Mouse (Mus musculus): ENCODE results near the gene Fbxw10. TPM values are rescaled to one million over a fixed set of nuclear protein-coding genes. Genes with fewer than 3 reads are reported as not detected.

Gene Fbxw10
- polyA plus RNA-seq, 1 experiment from 2014 or later: 0.81 TPM

DNA sequence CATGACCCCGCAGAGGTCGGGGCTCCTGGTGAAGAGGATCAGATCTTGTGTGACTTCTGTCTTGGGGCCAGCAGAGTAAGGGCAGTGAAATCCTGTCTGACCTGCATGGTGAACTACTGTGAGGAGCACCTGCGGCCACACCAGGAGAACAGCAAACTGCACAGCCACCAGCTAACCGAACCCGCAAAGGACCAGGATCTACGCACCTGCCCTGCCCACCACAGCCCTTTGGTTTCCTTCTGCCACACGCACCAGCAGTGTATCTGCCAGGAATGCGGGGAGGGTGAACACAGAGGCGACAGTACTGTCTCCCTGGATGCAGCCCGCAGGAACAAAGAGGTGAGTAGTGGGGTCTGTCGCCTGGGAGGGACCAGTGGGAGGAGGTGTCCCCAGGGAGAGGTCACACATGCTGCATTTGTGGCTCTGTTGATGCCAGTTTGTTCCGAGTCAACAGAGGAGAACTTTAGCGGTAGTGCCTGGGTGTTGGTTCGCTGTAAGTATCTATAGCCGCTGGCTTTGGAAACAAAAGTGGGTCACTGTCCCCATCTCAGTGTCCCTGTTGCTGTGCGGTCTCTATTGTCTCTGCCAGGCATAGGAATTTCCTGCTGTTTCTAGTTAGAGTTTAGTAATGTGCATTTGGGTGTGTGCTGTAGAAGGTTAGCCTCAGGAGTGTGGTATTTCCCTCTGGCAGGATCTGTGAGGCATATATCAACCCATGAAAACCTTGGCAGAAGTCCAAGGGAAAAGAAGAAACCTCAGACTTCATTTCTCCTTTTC, 26.0 kb upstream of the Fbxw10 start:
- DNase-seq (ENCODE audit: low spot score): peak; percentile 33
- Histone ChIP-seq H3K27ac (replicated peaks) (peak overlapping the region; percentile 77), H3K36me3 (replicated peaks) (no peaks in the 10 kb centered on the region), H3K9me3 (no peaks in the 10 kb centered on the region), H3K27me3 (replicated peaks; ENCODE audit: low read depth, poor library complexity, severe bottlenecking) (0 out of 2 replicates have a peak, but pooled peaks cover 18% of the 10 kb centered on the region), H3K4me1 (peaks cover 24% of the 10 kb centered on the region), H3K4me3 (peak overlapping the region; percentile 55)
- 20% methylated on average over 16 of the region's 16 CpGs for WGBS

DNA sequence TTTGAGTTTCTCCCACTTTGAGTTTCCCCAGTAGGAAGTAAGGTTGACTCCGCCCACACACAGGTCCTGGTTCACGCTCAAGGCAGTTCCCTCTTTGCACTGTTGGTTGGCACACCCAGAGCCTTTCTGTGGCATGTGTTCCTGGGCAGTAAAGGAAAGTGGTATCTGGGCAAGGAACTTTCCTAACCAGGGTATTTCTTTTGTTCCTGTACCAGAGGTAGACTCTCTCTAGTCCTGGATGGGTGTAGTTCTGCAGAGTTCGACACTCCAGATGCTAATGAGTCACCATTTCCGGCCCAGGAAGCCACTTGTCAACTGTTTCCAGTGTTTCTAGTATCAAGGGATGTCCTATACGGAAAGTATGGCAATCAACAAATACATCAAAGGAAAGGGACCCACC, 25.0 kb upstream of the Fbxw10 start:
- Histone ChIP-seq H3K4me1 (peaks cover 24% of the 10 kb centered on the region), H3K27ac (replicated peaks) (no peak overlapping the region), H3K4me3 (0 out of 2 replicates have a peak overlapping the region, but pooled peaks have one; percentile 5), H3K36me3 (replicated peaks) (no peaks in the 10 kb centered on the region), H3K27me3 (replicated peaks; ENCODE audit: low read depth, poor library complexity, severe bottlenecking) (0 out of 2 replicates have a peak, but pooled peaks cover 18% of the 10 kb centered on the region), H3K9me3 (no peaks in the 10 kb centered on the region)
- no peak for DNase-seq (ENCODE audit: low spot score)
- WGBS: 67% methylated on average over 5 of the region's 5 CpGs

DNA sequence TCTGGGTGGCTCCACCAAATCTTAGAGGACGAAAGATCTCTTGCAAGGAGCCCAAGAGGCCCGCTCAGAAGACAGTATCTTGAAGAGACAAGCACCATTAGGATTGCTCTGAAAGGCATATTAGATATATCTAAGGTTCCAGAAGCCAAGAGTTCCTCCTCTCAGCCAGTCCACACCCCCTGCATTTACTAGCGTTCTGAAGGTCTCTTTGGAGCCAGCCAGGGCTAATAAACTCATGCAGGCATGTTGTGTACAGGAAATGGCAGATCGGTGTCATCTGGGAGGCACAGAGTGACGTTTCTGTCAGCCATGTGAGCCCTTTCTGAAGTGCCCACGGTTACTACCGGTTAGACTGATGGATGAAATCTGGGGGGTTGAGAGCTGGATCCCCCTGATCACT, 22.7 kb upstream of the Fbxw10 start:
- peaks cover 24% of the 10 kb centered on the region for H3K4me1 ChIP-seq
- H3K9me3 ChIP-seq: no peaks in the 10 kb centered on the region
- no peaks in the 10 kb centered on the region for H3K36me3 ChIP-seq (replicated peaks)
- H3K27ac ChIP-seq (replicated peaks): no peak overlapping the region
- 74% methylated on average over 7 of the region's 7 CpGs for WGBS
- H3K27me3 ChIP-seq (replicated peaks; ENCODE audit: low read depth, poor library complexity, severe bottlenecking): 0 out of 2 replicates have a peak, but pooled peaks cover 8% of the 10 kb centered on the region
- no peak overlapping the region for H3K4me3 ChIP-seq
- no peak for DNase-seq (ENCODE audit: low spot score)

DNA sequence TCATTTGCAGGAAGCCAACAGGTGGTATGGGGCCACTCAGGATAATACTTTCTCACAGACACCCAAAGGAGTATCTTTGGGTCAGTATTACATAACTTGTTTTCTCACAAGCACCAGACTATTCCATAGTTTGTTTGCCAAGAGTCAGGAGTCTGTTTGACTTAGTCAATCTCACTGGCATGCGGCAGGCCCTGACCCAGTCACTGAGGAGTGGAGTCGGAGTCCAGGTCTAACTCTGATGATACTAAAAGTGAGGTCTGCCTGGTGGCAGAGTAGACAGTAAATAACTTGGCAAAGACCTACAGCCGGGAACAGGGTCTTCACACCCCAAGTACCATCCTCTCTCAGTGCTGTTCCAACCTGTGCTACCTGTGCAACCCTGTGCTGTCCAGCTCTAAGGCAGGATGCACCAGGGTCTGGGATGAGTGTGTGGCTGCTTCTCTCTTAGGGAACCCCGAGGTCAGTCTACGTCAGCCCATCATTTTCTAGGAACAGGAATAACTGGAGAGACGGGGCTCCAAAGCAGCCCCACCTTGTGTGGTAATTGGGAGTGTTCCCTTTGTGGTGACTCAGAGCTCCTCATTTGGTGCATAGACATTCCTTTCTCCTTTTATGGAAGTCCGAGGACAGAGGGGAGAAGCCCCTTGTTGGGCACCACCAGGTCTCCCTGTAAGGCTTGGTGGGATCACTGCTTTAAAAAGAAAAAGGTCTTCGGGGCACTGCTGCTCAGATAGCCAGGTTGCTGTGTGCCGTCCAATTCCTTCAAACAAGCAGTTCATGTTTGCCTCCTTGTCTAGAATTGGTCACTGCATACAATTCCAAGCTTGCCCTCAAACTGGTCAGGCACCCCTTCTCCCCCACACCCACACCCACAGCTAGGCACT, 21.4 kb upstream of the Fbxw10 start:
- Histone ChIP-seq H3K4me1 (peaks cover 11% of the 10 kb centered on the region), H3K36me3 (replicated peaks) (no peaks in the 10 kb centered on the region), H3K9me3 (no peaks in the 10 kb centered on the region), H3K27me3 (replicated peaks; ENCODE audit: low read depth, poor library complexity, severe bottlenecking) (0 out of 2 replicates have a peak, but pooled peaks cover 5% of the 10 kb centered on the region), H3K27ac (replicated peaks) (no peak overlapping the region), H3K4me3 (no peak overlapping the region)
- WGBS: 81% methylated on average over 9 of the region's 9 CpGs
- DNase-seq (ENCODE audit: low spot score): no peak

DNA sequence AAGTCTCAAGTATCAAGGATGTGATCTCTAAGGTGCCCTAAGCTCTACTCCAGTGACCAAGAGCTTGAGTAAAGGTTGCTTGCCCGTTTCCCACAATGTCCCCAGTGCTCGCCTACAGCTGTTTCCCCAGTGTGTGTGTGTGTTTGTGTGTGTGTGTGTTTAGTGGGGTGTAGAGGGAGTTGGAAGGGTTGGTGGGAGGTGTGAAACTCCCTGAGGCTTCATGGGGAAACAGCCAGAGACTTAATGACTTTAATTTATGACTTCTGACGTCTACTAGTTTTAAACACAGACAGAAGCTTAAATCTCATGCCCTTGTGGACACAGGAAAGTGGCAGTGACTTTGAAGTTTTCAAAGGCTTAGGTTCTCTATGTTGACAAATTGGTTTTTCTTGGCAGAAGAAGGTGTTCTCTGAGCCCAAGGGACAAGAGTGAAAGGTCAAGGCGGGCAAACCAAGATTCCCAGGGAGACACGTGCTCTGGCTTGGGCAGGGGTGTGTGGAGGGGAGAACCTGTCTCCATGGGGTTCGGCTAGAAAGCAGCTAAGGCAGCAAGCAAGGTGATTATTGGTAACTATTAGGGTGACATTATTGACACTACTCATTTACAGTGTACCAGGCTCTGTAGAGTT, 20.6 kb upstream of the Fbxw10 start:
- Histone ChIP-seq H3K4me3 (no peak overlapping the region), H3K27me3 (replicated peaks; ENCODE audit: low read depth, poor library complexity, severe bottlenecking) (no peaks in the 10 kb centered on the region), H3K36me3 (replicated peaks) (no peaks in the 10 kb centered on the region), H3K27ac (replicated peaks) (no peak overlapping the region), H3K4me1 (peaks cover 4% of the 10 kb centered on the region), H3K9me3 (no peaks in the 10 kb centered on the region)
- 74% methylated on average over 6 of the region's 6 CpGs for WGBS
- DNase-seq (ENCODE audit: low spot score): no peak

DNA sequence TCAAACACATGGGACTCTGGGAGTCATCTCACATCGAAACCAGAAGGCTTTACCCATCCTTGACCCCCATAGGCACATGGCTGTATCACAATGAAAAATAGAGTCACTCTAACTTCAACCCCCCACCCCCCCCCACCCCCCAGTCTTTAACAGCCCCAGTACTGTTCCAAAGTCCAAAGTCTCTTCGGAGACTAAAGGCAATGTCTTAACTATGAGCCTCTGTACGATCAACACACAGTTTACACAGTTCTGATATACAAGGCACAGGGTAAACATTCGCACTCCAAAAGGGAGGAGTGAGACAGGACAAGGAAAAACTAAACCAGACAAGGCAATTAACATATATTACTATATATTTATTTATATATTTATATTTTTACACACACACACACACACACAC, 19.7 kb upstream of the Fbxw10 start:
- Histone ChIP-seq H3K27ac (replicated peaks) (no peak overlapping the region), H3K27me3 (replicated peaks; ENCODE audit: low read depth, poor library complexity, severe bottlenecking) (no peaks in the 10 kb centered on the region), H3K4me3 (no peak overlapping the region), H3K9me3 (no peaks in the 10 kb centered on the region), H3K4me1 (no peaks in the 10 kb centered on the region), H3K36me3 (replicated peaks) (no peaks in the 10 kb centered on the region)
- 89% methylated on average over 4 of the region's 4 CpGs for WGBS
- no peak for DNase-seq (ENCODE audit: low spot score)

DNA sequence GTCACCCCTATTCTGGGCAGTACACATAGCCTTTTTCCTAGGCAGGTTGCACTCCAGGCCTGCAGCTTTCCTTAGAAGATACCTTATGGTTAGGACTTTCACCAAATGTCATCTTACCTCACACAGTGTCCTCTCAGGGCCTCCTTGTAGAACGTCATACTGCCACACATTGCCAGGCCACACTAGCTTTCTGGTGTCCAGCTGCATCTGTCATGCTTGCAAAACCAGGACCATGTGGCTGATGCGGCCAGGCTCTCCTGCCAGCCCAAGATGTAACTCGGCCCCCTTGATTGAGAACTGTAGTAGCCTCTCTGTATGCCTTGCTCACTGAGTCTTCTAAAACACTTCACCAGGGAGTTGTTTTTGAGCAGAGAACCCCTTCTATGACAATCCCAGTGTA, 19.0 kb upstream of the Fbxw10 start:
- no peak for DNase-seq (ENCODE audit: low spot score)
- H3K27ac ChIP-seq (replicated peaks): no peak overlapping the region
- no peaks in the 10 kb centered on the region for H3K4me1 ChIP-seq
- 82% methylated on average over 3 of the region's 3 CpGs for WGBS
- no peaks in the 10 kb centered on the region for H3K36me3 ChIP-seq (replicated peaks)
- H3K27me3 ChIP-seq (replicated peaks; ENCODE audit: low read depth, poor library complexity, severe bottlenecking): no peaks in the 10 kb centered on the region
- no peak overlapping the region for H3K4me3 ChIP-seq
- H3K9me3 ChIP-seq: no peaks in the 10 kb centered on the region

DNA sequence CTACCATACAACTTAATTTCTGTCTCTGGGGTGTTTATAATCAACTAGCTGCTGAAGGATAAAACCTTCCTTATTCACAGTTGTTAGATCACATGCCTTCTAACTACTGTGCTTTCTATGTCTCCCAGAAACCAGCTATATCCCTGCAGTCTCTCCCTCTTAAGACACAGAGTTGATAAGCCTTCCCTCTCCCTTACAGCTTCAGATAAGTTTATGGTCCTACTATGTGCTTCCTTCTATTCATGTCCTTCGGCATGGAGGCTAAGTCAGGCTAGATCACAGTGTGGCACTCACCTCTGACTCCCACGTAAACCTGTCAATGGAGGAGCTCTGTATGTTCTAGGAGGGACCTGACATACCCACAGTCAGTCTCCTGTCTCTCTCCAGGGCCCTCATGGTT, 16.5 kb upstream of the Fbxw10 start:
- WGBS: 88% methylated on average over 2 of the region's 2 CpGs
- H3K36me3 ChIP-seq (replicated peaks): no peaks in the 10 kb centered on the region

DNA sequence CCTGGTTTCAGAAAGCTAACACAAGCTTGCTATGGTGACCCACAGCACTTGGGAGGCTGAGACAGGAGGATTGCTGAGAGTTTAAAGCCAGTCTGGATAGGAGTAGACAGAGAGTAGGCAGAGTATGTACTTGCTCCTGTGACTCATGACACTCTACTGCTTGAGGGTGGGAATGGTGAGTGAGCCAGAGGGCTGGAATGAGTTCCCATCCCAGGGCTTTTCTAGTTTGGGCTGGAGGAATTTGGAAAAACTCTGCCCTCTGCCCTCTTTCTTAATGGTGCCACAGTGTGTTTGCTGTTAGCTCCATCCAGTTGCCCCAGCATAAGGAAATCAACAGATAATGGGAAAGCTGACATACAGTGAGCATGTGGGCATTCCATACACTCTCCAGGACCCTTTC, 15.0 kb upstream of the Fbxw10 start:
- H3K4me3 ChIP-seq: no peak overlapping the region
- no peaks in the 10 kb centered on the region for H3K4me1 ChIP-seq
- no peak overlapping the region for H3K27ac ChIP-seq (replicated peaks)
- no peaks in the 10 kb centered on the region for H3K36me3 ChIP-seq (replicated peaks)
- H3K27me3 ChIP-seq (replicated peaks; ENCODE audit: low read depth, poor library complexity, severe bottlenecking): no peaks in the 10 kb centered on the region
- no peaks in the 10 kb centered on the region for H3K9me3 ChIP-seq
- DNase-seq (ENCODE audit: low spot score): no peak

More for the DNA sequence above, 16.5 kb upstream of the Fbxw10 start:
- H3K4me3 ChIP-seq: no peak overlapping the region
- no peaks in the 10 kb centered on the region for H3K9me3 ChIP-seq
- H3K4me1 ChIP-seq: no peaks in the 10 kb centered on the region
- no peak overlapping the region for H3K27ac ChIP-seq (replicated peaks)
- DNase-seq (ENCODE audit: low spot score): no peak
- no peaks in the 10 kb centered on the region for H3K27me3 ChIP-seq (replicated peaks; ENCODE audit: low read depth, poor library complexity, severe bottlenecking)

DNA sequence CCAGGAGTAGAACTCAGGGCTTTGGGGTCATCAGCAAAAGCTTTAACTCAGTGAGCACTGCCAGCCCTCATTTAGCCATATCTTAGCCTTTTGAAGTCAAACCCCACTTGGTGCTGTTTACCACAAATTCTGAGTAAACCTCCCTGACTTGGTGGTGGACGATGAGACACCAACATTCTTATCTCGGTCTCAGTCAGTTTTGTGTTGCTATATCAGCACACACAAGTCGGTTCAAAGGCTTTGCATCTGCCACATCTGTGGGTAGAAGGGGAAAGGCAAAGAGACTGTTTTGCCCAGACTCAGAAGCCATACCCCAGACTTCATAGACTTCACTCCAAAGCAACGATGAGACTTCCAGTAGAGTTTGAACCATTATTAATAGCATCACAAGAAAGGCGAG, 2.3 kb upstream of the Fbxw10 start:
- Histone ChIP-seq H3K27ac (replicated peaks) (no peak overlapping the region), H3K36me3 (replicated peaks) (no peaks in the 10 kb centered on the region), H3K4me3 (no peak overlapping the region), H3K27me3 (replicated peaks; ENCODE audit: low read depth, poor library complexity, severe bottlenecking) (no peaks in the 10 kb centered on the region), H3K9me3 (no peaks in the 10 kb centered on the region), H3K4me1 (peaks cover 24% of the 10 kb centered on the region)
- 92% methylated on average over 5 of the region's 5 CpGs for WGBS
- DNase-seq (ENCODE audit: low spot score): no peak

DNA sequence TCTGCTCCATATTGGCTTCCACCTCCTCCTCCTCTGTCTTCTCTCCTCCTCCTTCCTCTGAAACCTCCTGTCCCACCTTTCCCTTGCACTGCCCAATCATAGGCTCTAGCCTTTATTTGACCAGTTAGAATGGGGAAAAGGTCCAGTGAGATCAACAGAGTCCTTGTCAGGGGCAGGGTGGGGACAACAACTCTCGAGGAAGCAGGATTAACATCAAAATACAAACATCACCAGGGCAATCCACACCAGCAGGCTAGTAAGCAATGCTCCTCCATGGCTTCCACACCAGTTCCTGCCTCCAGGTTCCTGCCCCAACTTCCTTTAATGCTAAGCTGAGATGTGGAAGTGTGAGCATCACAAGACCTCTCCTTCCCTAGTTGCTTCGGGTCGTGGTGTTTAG, 1.1 kb upstream of the Fbxw10 start:
- no peak overlapping the region for H3K27ac ChIP-seq (replicated peaks)
- 0 out of 2 replicates have a peak, but pooled peaks cover 5% of the 10 kb centered on the region for H3K27me3 ChIP-seq (replicated peaks; ENCODE audit: low read depth, poor library complexity, severe bottlenecking)
- peaks cover 24% of the 10 kb centered on the region for H3K4me1 ChIP-seq
- WGBS: 71% methylated on average over 3 of the region's 3 CpGs
- no peaks in the 10 kb centered on the region for H3K36me3 ChIP-seq (replicated peaks)
- no peaks in the 10 kb centered on the region for H3K9me3 ChIP-seq
- no peak for DNase-seq (ENCODE audit: low spot score)
- no peak overlapping the region for H3K4me3 ChIP-seq

DNA sequence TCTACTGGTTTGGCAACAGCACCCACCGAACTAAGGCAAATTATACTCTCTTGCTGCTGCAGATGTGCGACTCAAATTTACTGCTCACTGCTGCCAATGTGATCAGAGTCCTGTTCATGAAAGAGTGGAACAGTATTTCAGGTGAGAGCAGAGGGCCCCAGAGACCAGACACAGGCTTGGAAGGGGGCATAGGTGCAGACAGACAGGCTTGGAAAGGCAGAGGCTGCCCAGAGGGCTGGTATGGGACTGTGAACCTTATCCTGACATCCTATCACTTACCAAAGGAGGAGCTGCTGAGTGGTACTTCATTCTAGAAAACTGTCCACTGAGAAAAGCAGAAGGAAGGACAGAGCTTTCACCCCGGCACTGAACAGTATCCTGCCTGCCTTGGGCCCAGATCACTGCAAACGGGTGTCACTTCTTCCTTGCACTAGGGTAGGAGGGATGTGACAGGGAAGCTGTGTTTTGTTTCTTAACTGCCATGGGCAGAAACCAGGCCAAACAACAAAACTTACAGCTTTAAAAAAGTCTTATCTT, 854 bp downstream of the Fbxw10 start:
- Histone ChIP-seq H3K9me3 (no peaks in the 10 kb centered on the region), H3K4me1 (peaks cover 24% of the 10 kb centered on the region), H3K27me3 (replicated peaks; ENCODE audit: low read depth, poor library complexity, severe bottlenecking) (peaks cover 18% of the 10 kb centered on the region; the same call in 1 of the 2 replicates), H3K36me3 (replicated peaks) (no peaks in the 10 kb centered on the region), H3K4me3 (peak overlapping the region; percentile 42; the same call in 1 of the 2 replicates), H3K27ac (replicated peaks) (peak overlapping the region; percentile 76)
- 39% methylated on average over 4 of the region's 4 CpGs for WGBS
- DNase-seq (ENCODE audit: low spot score): peak; percentile 10

Data from embryonic facial prominence, embryonic 10.5 days (tissue).